Mouse (Mus musculus) granulocyte monocyte progenitor cell, adult 5-6 weeks (primary cell): ENCODE measurements around the gene Myo1b. TPM values are rescaled to one million over a fixed set of nuclear protein-coding genes. Genes with fewer than 3 reads are reported as not detected.

Experiments used
- ATAC-seq: replicated peaks from 2 replicates; pipeline ENCODE4 v1.8.0; 2016; ENCODE audit warnings: mild to moderate bottlenecking, moderate TSS enrichment, inconsistent platforms; ENCODE audit not compliant: poor library complexity, severe bottlenecking
- total RNA-seq, 2 experiments: library from RNA; stranded (forward) in 1 of 2; stranded (reverse) in 1 of 2; fragments of 200-712, 200-1000 nt in 1 of 2; fragments of >200 nt in 1 of 2; fragmentation: Nextera tagmentation in 1 of 2; gene quantifications; 2 replicates each; pipeline ENCODE4 v1.2.3; 2014 to 2017

Gene Myo1b
- total RNA-seq, 2 experiments from 2014 or later = 2.6 to 5.5 TPM

- ATAC-seq = no peak
These were observed 59.5 kb downstream of the Myo1b start for GRCm38 (mm10) chr1:51856245-51856915.

- ATAC-seq = no peak
These were observed 60.2 kb downstream of the Myo1b start for GRCm38 (mm10) chr1:51855541-51856244.

- ATAC-seq = no peak
These were observed 63.6 kb downstream of the Myo1b start for GRCm38 (mm10) chr1:51852314-51852713.

GRCm38 (mm10) chr1:51849570-51850211, 66.2 kb downstream of the Myo1b start:
- peak; percentile 25; the same call in 1 of the 2 replicates for ATAC-seq

- no peak for ATAC-seq
These were observed 70.4 kb downstream of the Myo1b start for GRCm38 (mm10) chr1:51845264-51846036.

- ATAC-seq = no peak
These were observed 77.8 kb downstream of the Myo1b start for GRCm38 (mm10) chr1:51837845-51838623.

GRCm38 (mm10) chr1:51837311-51837710, 78.6 kb downstream of the Myo1b start:
- ATAC-seq = no peak

GRCm38 (mm10) chr1:51835795-51836194, 80.1 kb downstream of the Myo1b start:
- ATAC-seq = no peak

- no peak for ATAC-seq
These were observed 81.8 kb downstream of the Myo1b start for GRCm38 (mm10) chr1:51834072-51834471.

GRCm38 (mm10) chr1:51829353-51829752, 86.5 kb downstream of the Myo1b start:
- ATAC-seq = no peak

- ATAC-seq = no peak
These were observed 93.3 kb downstream of the Myo1b start for GRCm38 (mm10) chr1:51822531-51822930.

- ATAC-seq = no peak
These were observed 94.0 kb downstream of the Myo1b start for GRCm38 (mm10) chr1:51821701-51822495.

GRCm38 (mm10) chr1:51820520-51820919, 95.4 kb downstream of the Myo1b start:
- ATAC-seq = peak; percentile 68

GRCm38 (mm10) chr1:51820013-51820441, 95.8 kb downstream of the Myo1b start:
- ATAC-seq = no peak

- no peak for ATAC-seq
These were observed 100.2 kb downstream of the Myo1b start for GRCm38 (mm10) chr1:51815636-51816035.

GRCm38 (mm10) chr1:51814854-51815630, 100.8 kb downstream of the Myo1b start:
- ATAC-seq = no peak

- no peak for ATAC-seq
These were observed 107.0 kb downstream of the Myo1b start for GRCm38 (mm10) chr1:51808847-51809246.

- ATAC-seq = 0 out of 2 replicates have a peak, but pooled peaks have one; percentile 29
These were observed 107.6 kb downstream of the Myo1b start for GRCm38 (mm10) chr1:51808228-51808627.
